Mouse (Mus musculus) lung, embryonic 14.5 days (tissue): ENCODE measurements at regions not wholly inside any gene's neighbourhood (a gene's known extent, or its start where the extent isn't known, plus 50 kb on each side); places are given as distances from the start of the nearest gene placed in this dataset.

Experiments used
- ATAC-seq: fragments of 200-750 bp; cut with Nextera tagmentation; 2 replicates; pipeline ENCODE4 v1.8.0; 2017; ENCODE audit warnings: mild to moderate bottlenecking, moderate TSS enrichment, moderate library complexity; ENCODE audit not compliant: insufficient read depth
- DNase-seq: peaks from one replicate; pipeline ENCODE4 v3.0.0-alpha.2; 2015
- H3K27ac ChIP-seq: fragments of 300-500 bp; sonication (generic); 2 replicates; pipeline ENCODE4 v1.5.1; 2014; ENCODE audit warnings: low read depth, mild to moderate bottlenecking, moderate library complexity
- H3K27me3 ChIP-seq: fragments of 300-500 bp; sonication (generic); 2 replicates; pipeline ENCODE4 v1.6.1; 2014; ENCODE audit warnings: low read length, control low read depth; ENCODE audit not compliant: insufficient read depth
- H3K36me3 ChIP-seq: fragments of 300-500 bp; sonication (generic); 2 replicates; pipeline ENCODE4 v1.6.1; 2014; ENCODE audit warnings: control low read depth; ENCODE audit not compliant: insufficient read depth
- H3K4me1 ChIP-seq: fragments of 300-500 bp; sonication (generic); 2 replicates; pipeline ENCODE4 v1.6.1; 2014; ENCODE audit warnings: antibody characterized with exemption, control low read depth; ENCODE audit not compliant: insufficient read depth
- H3K4me2 ChIP-seq: fragments of 300-500 bp; sonication (generic); 2 replicates; pipeline ENCODE4 v1.6.1; 2014; ENCODE audit warnings: mild to moderate bottlenecking
- H3K4me3 ChIP-seq: fragments of 300-500 bp; sonication (generic); 2 replicates; pipeline ENCODE4 v1.5.1; 2014; ENCODE audit warnings: low read depth, low read length
- H3K9ac ChIP-seq: fragments of 300-500 bp; sonication (generic); 2 replicates; pipeline ENCODE4 v1.6.1; 2014
- H3K9me3 ChIP-seq: fragments of 300-500 bp; sonication (generic); 2 replicates; pipeline ENCODE4 v1.6.1; 2016; ENCODE audit warnings: low read depth, low read length, control low read depth
- CTCF ChIP-seq: IDR thresholded peaks from 2 replicates; pipeline ENCODE4 v1.5.1; 2016; ENCODE audit warnings: antibody characterized with exemption, low read depth
- WGBS: fragments of 180-500 bp; shearing (Covaris S2); extraction: QIAGEN DNeasy Blood & Tissue Kit; methylation state at CpG from one replicate; pipeline ENCODE4 v1.1.7; 2014; 5-methylcytosine and 5-hydroxymethylcytosine counted together

DNA sequence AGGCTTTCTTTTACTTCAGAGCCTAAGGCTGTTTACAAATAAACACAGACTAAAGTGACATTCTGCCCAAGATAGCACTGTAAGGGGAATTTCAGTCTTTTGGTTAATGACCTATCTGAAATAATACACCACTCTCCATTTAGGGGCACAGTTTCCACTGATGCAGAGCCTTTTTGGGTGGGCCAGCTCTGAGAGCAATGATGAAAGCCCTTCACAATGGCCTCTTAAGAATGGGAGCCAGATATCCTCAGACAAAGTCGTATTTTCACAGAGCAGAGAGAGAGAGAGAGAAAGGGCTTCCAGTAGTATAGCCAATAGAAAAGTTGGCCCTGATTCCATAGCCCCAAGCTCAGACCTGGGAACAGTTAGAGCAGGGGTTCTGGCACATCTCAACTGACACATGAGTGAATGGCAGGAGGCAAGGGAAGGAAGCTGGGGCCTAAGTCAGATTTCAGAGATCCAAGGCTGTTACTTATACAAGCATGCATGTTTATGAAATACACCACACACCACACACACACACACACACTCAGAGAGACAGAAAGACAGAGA, 77.1 kb upstream of the Dlx6 start:
- DNase-seq (peak; percentile 42), ATAC-seq (peak; percentile 62)
- no peaks in the 10 kb centered on the region for H3K9me3 ChIP-seq
- H3K9ac ChIP-seq, result no peak overlapping the region
- no peaks in the 10 kb centered on the region for H3K4me1 ChIP-seq
- 28% methylated on average over 1 of the region's 1 CpGs for WGBS
- H3K27ac ChIP-seq, result no peak overlapping the region
- H3K27me3 ChIP-seq, result no peaks in the 10 kb centered on the region
- H3K4me2 ChIP-seq, result no peak overlapping the region
- TF ChIP-seq CTCF, result no peak
- no peaks in the 10 kb centered on the region for H3K36me3 ChIP-seq
- no peak overlapping the region for H3K4me3 ChIP-seq

DNA sequence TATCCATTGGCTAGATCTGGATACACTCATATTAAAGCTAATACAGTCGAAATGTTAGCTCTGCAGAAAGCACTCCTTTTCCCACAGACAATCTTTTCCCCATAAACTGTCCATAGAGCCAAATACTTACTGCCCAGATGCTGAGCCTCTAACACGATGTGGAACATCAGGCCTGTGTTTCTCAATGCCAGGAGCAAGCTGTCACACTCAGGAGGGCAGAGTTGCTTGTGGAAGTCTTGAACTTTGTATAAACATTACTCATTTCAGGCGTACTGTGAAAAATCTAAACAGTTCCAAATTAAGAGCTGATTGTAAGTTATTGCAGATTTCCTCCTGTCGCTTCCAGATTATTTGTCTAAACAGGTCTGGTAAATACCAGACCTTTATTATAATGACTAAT, 75.6 kb upstream of the Dlx6 start:
- Histone ChIP-seq H3K4me3 (no peak overlapping the region), H3K27me3 (no peaks in the 10 kb centered on the region), H3K9ac (no peak overlapping the region), H3K4me2 (no peak overlapping the region), H3K36me3 (no peaks in the 10 kb centered on the region), H3K9me3 (no peaks in the 10 kb centered on the region), H3K27ac (no peak overlapping the region), H3K4me1 (no peaks in the 10 kb centered on the region)
- peak; percentile 66 for DNase-seq
- WGBS, result 17% methylated on average over 4 of the region's 4 CpGs
- TF ChIP-seq CTCF, result no peak
- peak; percentile 49; the same call in 1 of the 2 replicates for ATAC-seq

- H3K27ac ChIP-seq, result no peak overlapping the region
- peaks cover 3% of the 10 kb centered on the region; the same call in 1 of the 2 replicates for H3K4me1 ChIP-seq
- no peak overlapping the region for H3K9ac ChIP-seq
- no peak for TF ChIP-seq CTCF
- DNase-seq (no peak), ATAC-seq (peak; percentile 62)
- H3K4me2 ChIP-seq, result no peak overlapping the region
- H3K36me3 ChIP-seq, result no peaks in the 10 kb centered on the region
- H3K9me3 ChIP-seq, result no peaks in the 10 kb centered on the region
- no peak overlapping the region for H3K4me3 ChIP-seq
- H3K27me3 ChIP-seq, result no peaks in the 10 kb centered on the region
- WGBS, result 37% methylated on average over 6 of the region's 6 CpGs
These were observed 68.7 kb upstream of the Dlx6 start for GRCm38 (mm10) chr6:6794320-6795018.

GRCm38 (mm10) chr6:6800377-6800776, 62.8 kb upstream of the Dlx6 start:
- ATAC-seq, result no peak
- no peak overlapping the region for H3K27ac ChIP-seq
- H3K27me3 ChIP-seq, result no peaks in the 10 kb centered on the region
- no peak overlapping the region for H3K9ac ChIP-seq
- no peaks in the 10 kb centered on the region for H3K4me1 ChIP-seq
- no peaks in the 10 kb centered on the region for H3K36me3 ChIP-seq
- no peak overlapping the region for H3K4me3 ChIP-seq
- no peak overlapping the region for H3K4me2 ChIP-seq
- WGBS, result 81% methylated on average over 2 of the region's 2 CpGs
- no peaks in the 10 kb centered on the region for H3K9me3 ChIP-seq
- no peak for DNase-seq
- no peak for TF ChIP-seq CTCF

DNA sequence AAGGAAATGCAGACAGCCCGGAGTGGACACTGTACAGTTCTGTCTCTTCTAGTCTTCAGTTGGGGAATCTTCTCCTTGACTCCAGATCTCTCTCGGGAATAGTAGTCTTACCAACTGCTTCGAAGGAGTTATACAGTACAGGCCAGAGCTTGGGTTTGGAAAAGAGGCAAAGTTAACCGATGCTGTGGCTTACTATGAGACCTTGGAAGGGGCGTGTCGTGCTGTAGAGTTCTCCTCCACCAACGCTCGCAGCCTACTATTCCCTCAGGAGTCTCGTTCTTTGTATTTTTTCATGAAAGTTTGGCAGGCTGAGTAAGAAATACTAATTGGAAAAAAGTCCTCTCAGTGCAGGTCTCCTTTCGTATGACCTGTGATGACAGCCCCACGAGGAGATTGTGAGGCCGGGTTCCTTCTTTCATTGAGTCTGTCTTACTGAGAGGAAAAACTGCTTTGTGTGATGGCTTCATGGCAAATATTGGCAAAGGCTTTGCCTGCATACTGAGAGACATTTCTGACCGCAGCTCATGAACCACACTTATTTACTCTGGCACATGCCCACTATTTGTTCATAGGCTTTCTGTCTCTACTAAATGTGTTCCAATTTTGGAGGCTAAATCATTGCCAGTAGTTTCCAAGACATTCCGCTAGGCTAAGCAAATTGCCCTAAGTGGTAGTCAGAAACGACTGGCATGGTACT, 61.4 kb upstream of the Dlx6 start:
- Histone ChIP-seq H3K27me3 (no peaks in the 10 kb centered on the region), H3K9ac (no peak overlapping the region), H3K27ac (no peak overlapping the region), H3K4me1 (no peaks in the 10 kb centered on the region), H3K4me3 (no peak overlapping the region), H3K9me3 (no peaks in the 10 kb centered on the region), H3K4me2 (no peak overlapping the region), H3K36me3 (no peaks in the 10 kb centered on the region)
- no peak for TF ChIP-seq CTCF
- ATAC-seq, result peak; percentile 60; the same call in 1 of the 2 replicates
- DNase-seq, result peak; percentile 3
- WGBS, result 73% methylated on average over 15 of the region's 15 CpGs
